Comparison of ENCODE assay signal across 8 mouse cellular contexts in the genomic region with DNA sequence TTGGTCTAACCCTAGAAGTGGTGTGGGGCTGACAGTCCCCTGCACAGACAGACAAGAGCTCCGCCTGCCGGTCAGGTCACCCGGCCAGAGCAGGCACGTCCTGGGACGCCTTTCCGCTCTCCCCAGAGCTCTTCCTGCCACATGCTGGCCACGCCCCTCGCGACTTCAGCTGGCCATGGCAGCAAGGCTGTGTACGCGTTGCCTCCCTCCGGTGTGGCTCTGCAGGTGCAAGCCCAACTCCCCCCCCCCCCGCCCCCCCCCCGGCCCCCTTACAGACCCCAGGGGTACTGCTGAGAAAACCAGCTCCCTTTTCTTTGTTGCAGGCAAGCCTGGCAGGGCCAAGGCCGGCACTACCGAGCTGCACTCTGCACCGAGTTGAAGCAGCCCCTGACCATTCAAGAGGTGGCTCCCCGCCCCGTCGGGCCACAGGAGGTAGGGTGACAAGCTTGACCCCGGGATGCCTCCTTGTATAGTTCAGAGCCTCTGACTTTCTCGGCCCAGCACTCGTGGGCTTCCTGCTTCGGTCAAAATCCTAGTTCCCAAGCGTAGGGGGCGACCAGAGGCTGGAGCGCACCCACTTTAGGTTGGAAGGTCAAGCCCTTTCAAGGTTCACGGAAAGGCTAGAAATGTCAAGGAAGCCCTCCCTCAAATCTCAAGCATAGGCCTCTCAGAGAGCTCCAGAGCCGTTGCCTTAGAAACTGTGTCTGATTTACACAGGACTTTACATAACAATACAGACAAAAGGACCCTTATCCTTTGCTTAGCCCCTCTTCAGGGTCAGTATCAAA. TPM values are rescaled to one million over a fixed set of nuclear protein-coding genes. Genes with fewer than 3 reads are reported as not detected.
DNase-seq lines count a peak whose midpoint lies in the region; ATAC-seq lines count a peak whose summit lies in the region.

A gene (plus strand): TSS at position 157 of the 788 bp plus-strand sequence.

- no peaks in the 10 kb centered on the region for H3K9me3 ChIP-seq in intestine, embryonic 14.5 days (ENCODE audit: control insufficient read depth, low read length)
- no peaks in the 10 kb centered on the region for H3K9me3 ChIP-seq in liver, embryonic 15.5 days (replicated peaks)

- peak within 1 kb of the TSS; percentile 32 for H3K4me3 ChIP-seq in intestine, embryonic 14.5 days (ENCODE audit: low read depth, low read length)
- H3K4me3 ChIP-seq in liver, embryonic 15.5 days (replicated peaks) = peak within 1 kb of the TSS; percentile 50

- peak; percentile 92 for ATAC-seq in intestine, embryonic 14.5 days (replicated peaks; ENCODE audit: low FRiP score, low TSS enrichment, low read depth)
- ATAC-seq in liver, embryonic 15.5 days (ENCODE audit: insufficient read depth) = peak; percentile 84

- no peak within 1 kb of the TSS for H3K27ac ChIP-seq in intestine, embryonic 14.5 days (ENCODE audit: low read depth)
- H3K27ac ChIP-seq in liver, embryonic 15.5 days (replicated peaks) = no peak within 1 kb of the TSS

- H3K27me3 ChIP-seq in intestine, embryonic 14.5 days (replicated peaks; ENCODE audit: control insufficient read depth, insufficient read depth, low read length) = no peaks in the 10 kb centered on the region
- no peaks in the 10 kb centered on the region for H3K27me3 ChIP-seq in liver, embryonic 15.5 days

- peak; percentile 71 for DNase-seq in layer of hippocampus, adult 11-12 months (ENCODE audit: low spot score)
- DNase-seq in layer of hippocampus, postnatal 14 days (ENCODE audit: low spot score in 2 of 2) = no peak
- DNase-seq in embryo, embryonic 10.5 days (ENCODE audit: low spot score) = peak; percentile 93
- no peak for DNase-seq in gonadal fat pad, adult 2 months (ENCODE audit: low read depth)
- DNase-seq in intestine, embryonic 14.5 days (ENCODE audit: low spot score) = peak; percentile 80
- DNase-seq in natural killer cell, adult 2 months (ENCODE audit: low spot score in 2 of 2) = peak; percentile 60
- peak; percentile 91 for DNase-seq in testis, postnatal 10 days (ENCODE audit: low spot score)

- H3K9ac ChIP-seq in intestine, embryonic 14.5 days (ENCODE audit: low read length) = peak within 1 kb of the TSS; percentile 51
- H3K9ac ChIP-seq in liver, embryonic 15.5 days = no peak within 1 kb of the TSS

- WGBS in intestine, embryonic 14.5 days = 6% methylated on average over 27 of the region's 29 CpGs
- WGBS in liver, embryonic 15.5 days (ENCODE audit: insufficient replicate concordance) = 12% methylated on average over 27 of the region's 29 CpGs

- no peaks in the 10 kb centered on the region for H3K36me3 ChIP-seq in intestine, embryonic 14.5 days (ENCODE audit: control insufficient read depth, insufficient read depth, low read length)
- no peaks in the 10 kb centered on the region for H3K36me3 ChIP-seq in liver, embryonic 15.5 days (replicated peaks)

- peak within 1 kb of the TSS; percentile 64 for H3K4me2 ChIP-seq in intestine, embryonic 14.5 days (ENCODE audit: low read length)
- H3K4me2 ChIP-seq in liver, embryonic 15.5 days = peak within 1 kb of the TSS; percentile 68

- H3K4me1 ChIP-seq in intestine, embryonic 14.5 days (replicated peaks; ENCODE audit: control insufficient read depth, insufficient read depth, low read length) = peaks cover 4% of the 10 kb centered on the region
- H3K4me1 ChIP-seq in liver, embryonic 15.5 days (replicated peaks) = peaks cover 11% of the 10 kb centered on the region; the same call in 1 of the 2 replicates

RNA-seq across cellular contexts. Expression of the gene that starts here (rescaled TPM):
- 1 to 10 TPM; 3.9 to 4.2 TPM for total RNA-seq in layer of hippocampus, postnatal 14 days (2021)
- 22.4 and 32.2 TPM in 2 replicates for polyA plus RNA-seq in gonadal fat pad, adult 2 months (2012; rRNA removed)
- polyA plus RNA-seq in intestine, embryonic 14.5 days (2014; fragmentation: Nextera tagmentation; extraction: Ambion mirVana) = 12.6 and 14.6 TPM in 2 replicates
- 6.7 and 8.0 TPM in 2 replicates for polyA plus RNA-seq in liver, embryonic 15.5 days (2015; fragmentation: Nextera tagmentation; extraction: Ambion mirVana)

Comparison
In these comparisons a context has a peak if more than half of its experiments do, and no peak if none do; other contexts are left out.
1. DNase-seq: peak in layer of hippocampus, adult 11-12 months (single experiment), embryo, embryonic 10.5 days (single experiment), intestine, embryonic 14.5 days (single experiment), natural killer cell, adult 2 months (2 of 2) and testis, postnatal 10 days (single experiment); none in layer of hippocampus, postnatal 14 days (0 of 2) and gonadal fat pad, adult 2 months (single experiment).